Mouse (Mus musculus): Measurements from ENCODE around the gene Edc3. TPM values are rescaled to one million over a fixed set of nuclear protein-coding genes. Genes with fewer than 3 reads are reported as not detected.

The Edc3 gene
- total RNA-seq, 2 experiments from 2014 or later, result 13.8 to 14.2 TPM

GRCm38 (mm10) chr9:57789733-57790132 is 81.4 kb downstream of the Edc3 start:
- Histone ChIP-seq H3K27ac (no peak overlapping the region), H3K4me3 (no peak overlapping the region)
- no peak for DNase-seq (ENCODE audit: extremely low spot score in 1 of 2, low spot score in 2 of 2)
- no peak for TF ChIP-seq CTCF (IDR thresholded peaks at IDR 0.05)
- intact Hi-C loops (cut with DNase I), result no loop called here

GRCm38 (mm10) chr9:57797456-57797855 is 89.1 kb downstream of the Edc3 start:
- no peak for TF ChIP-seq CTCF (IDR thresholded peaks at IDR 0.05)
- intact Hi-C loops (cut with DNase I), result no loop called here
- DNase-seq (ENCODE audit: extremely low spot score in 1 of 2, low spot score in 2 of 2), result no peak
- no peak overlapping the region for H3K4me3 ChIP-seq
- no peak overlapping the region for H3K27ac ChIP-seq

GRCm38 (mm10) chr9:57798725-57799253 is 90.4 kb downstream of the Edc3 start:
- TF ChIP-seq CTCF (IDR thresholded peaks at IDR 0.05), result no peak
- H3K27ac ChIP-seq, result no peak overlapping the region
- DNase-seq (ENCODE audit: extremely low spot score in 1 of 2, low spot score in 2 of 2), result no peak
- H3K4me3 ChIP-seq, result no peak overlapping the region
- intact Hi-C loops (cut with DNase I), result no loop called here

GRCm38 (mm10) chr9:57800325-57800975 is 92.1 kb downstream of the Edc3 start:
- no peak for TF ChIP-seq CTCF (IDR thresholded peaks at IDR 0.05)
- Histone ChIP-seq H3K4me3 (no peak overlapping the region), H3K27ac (no peak overlapping the region)
- no peak for DNase-seq (ENCODE audit: extremely low spot score in 1 of 2, low spot score in 2 of 2)
- intact Hi-C loops (cut with DNase I), result no loop called here

Other genes with a start within 250 kb of the Edc3 start
- gene Scamp5, start 240.5 kb upstream of the Edc3 start, total RNA-seq (2021), result 100 to 1,000 TPM; 379 TPM
- 10 to 100 TPM; 16.9 to 18.5 TPM for gene Rpp25, start 204.5 kb upstream of the Edc3 start, total RNA-seq (2021)
- 100 to 1,000 TPM; 374 to 440 TPM for gene Cox5a, start 187.3 kb upstream of the Edc3 start, total RNA-seq (2021)
- gene Fam219b, start 171.0 kb upstream of the Edc3 start, total RNA-seq (2021), result 10 to 100 TPM; 18.1 to 21.6 TPM
- 10 to 100 TPM; 63.4 to 76.9 TPM for gene Mpi, start 155.8 kb upstream of the Edc3 start, total RNA-seq (2021)
- 10 to 100 TPM; 19.8 to 22.3 TPM for gene Scamp2, start 147.6 kb upstream of the Edc3 start, total RNA-seq (2021)
- 10 to 100 TPM; 36.3 to 37.1 TPM for gene Ulk3, start 119.1 kb upstream of the Edc3 start, total RNA-seq (2021)
- 1 to 10 TPM; 9.1 to 9.6 TPM for gene Cplx3, start 102.3 kb upstream of the Edc3 start, total RNA-seq (2021)
- gene Lman1l, start 87.8 kb upstream of the Edc3 start, total RNA-seq (2021), result not detected
- 10 to 100 TPM; 32.9 to 39.6 TPM for gene Csk, start 54.9 kb upstream of the Edc3 start, total RNA-seq (2021)
- not detected for gene Cyp1a2, start 24.8 kb upstream of the Edc3 start, total RNA-seq (2021)
- gene Cyp1a1, start 20.6 kb upstream of the Edc3 start, total RNA-seq (2021), result under 1 TPM; 0.16 TPM
- 10 to 100 TPM; 86.8 to 96.3 TPM for gene Clk3, start 57.3 kb downstream of the Edc3 start, total RNA-seq (2021)
- gene Arid3b, start 128.3 kb downstream of the Edc3 start, total RNA-seq (2021), result 10 to 100 TPM; 10.9 to 14.8 TPM
- gene Ubl7, start 202.4 kb downstream of the Edc3 start, total RNA-seq (2021), result 100 to 1,000 TPM; 101 to 109 TPM
- 100 to 1,000 TPM; 151 to 160 TPM for gene Sema7a, start 231.6 kb downstream of the Edc3 start, total RNA-seq (2021)